17 mouse cellular contexts compared by ENCODE assay signal in genomic region chr17:13715511-13715910, GRCm38 (mm10). TPM values are rescaled to one million over a fixed set of nuclear protein-coding genes. Genes with fewer than 3 reads are reported as not detected.
DNase-seq lines count a peak whose midpoint lies in the region; ATAC-seq and TF ChIP-seq lines count a peak whose summit lies in the region.
"Had no signal": no experiment of that assay in that cellular context is flagged by ENCODE, and none has a peak within 500 bp of the region (broad histone marks: within the 10 kb centered on the region; RNA-seq: fewer than 3 reads in every experiment).

No protein-coding gene starts in this region.

- no peak overlapping the region for H3K9ac ChIP-seq in intestine, embryonic 14.5 days (ENCODE audit: low read length)
- no peak overlapping the region for H3K9ac ChIP-seq in intestine, postnatal 0 days (ENCODE audit: low read depth, low read length)
- H3K9ac ChIP-seq: heart, embryonic 13.5 days; hindbrain, embryonic 12.5 days had no signal

- no peaks in the 10 kb centered on the region for H3K36me3 ChIP-seq in intestine, embryonic 14.5 days (ENCODE audit: control insufficient read depth, insufficient read depth, low read length)
- H3K36me3 ChIP-seq in intestine, postnatal 0 days (ENCODE audit: control insufficient read depth, insufficient read depth) = no peaks in the 10 kb centered on the region
- no peaks in the 10 kb centered on the region for H3K36me3 ChIP-seq in kidney, adult 2 months (ENCODE audit: control insufficient read depth, insufficient read depth, low read length)
- H3K36me3 ChIP-seq: heart, embryonic 13.5 days; hindbrain, embryonic 12.5 days had no signal

- no peak overlapping the region for H3K27ac ChIP-seq in intestine, embryonic 14.5 days (ENCODE audit: low read depth)
- no peak overlapping the region for H3K27ac ChIP-seq in intestine, postnatal 0 days (ENCODE audit: low read depth, low read length)
- H3K27ac ChIP-seq in kidney, adult 2 months (ENCODE audit: insufficient read depth, low read depth, low read length) = no peak overlapping the region
- H3K27ac ChIP-seq: heart, embryonic 13.5 days; hindbrain, embryonic 12.5 days had no signal

- no peak overlapping the region for H3K4me3 ChIP-seq in intestine, embryonic 14.5 days (ENCODE audit: low read depth, low read length)
- H3K4me3 ChIP-seq in intestine, postnatal 0 days (ENCODE audit: low read depth, low read length) = no peak overlapping the region
- H3K4me3 ChIP-seq in kidney, adult 2 months (ENCODE audit: insufficient read depth, low read depth, low read length) = no peak overlapping the region
- H3K4me3 ChIP-seq: heart, embryonic 13.5 days; hindbrain, embryonic 12.5 days; megakaryocyte, embryonic 14.5 days had no signal

- H3K4me2 ChIP-seq in intestine, embryonic 14.5 days (ENCODE audit: low read length) = no peak overlapping the region
- no peak overlapping the region for H3K4me2 ChIP-seq in intestine, postnatal 0 days (replicated peaks; ENCODE audit: low read depth)
- H3K4me2 ChIP-seq: heart, embryonic 13.5 days; hindbrain, embryonic 12.5 days had no signal

- no peaks in the 10 kb centered on the region for H3K4me1 ChIP-seq in intestine, embryonic 14.5 days (replicated peaks; ENCODE audit: control insufficient read depth, insufficient read depth, low read length)
- no peaks in the 10 kb centered on the region for H3K4me1 ChIP-seq in intestine, postnatal 0 days (replicated peaks; ENCODE audit: control insufficient read depth, insufficient read depth, low read length)
- peaks cover 9% of the 10 kb centered on the region; the same call in 1 of the 2 replicates for H3K4me1 ChIP-seq in kidney, adult 2 months (ENCODE audit: control insufficient read depth, insufficient read depth, low read length)

- 60% methylated on average over 9 of the region's 9 CpGs for WGBS in intestine, embryonic 14.5 days
- 76% methylated on average over 9 of the region's 9 CpGs for WGBS in intestine, postnatal 0 days
- WGBS in kidney, adult 2 months = 90% methylated on average over 9 of the region's 9 CpGs

- DNase-seq in intestine, embryonic 14.5 days (ENCODE audit: low spot score) = no peak
- DNase-seq in thymus, postnatal 14 days = peak; percentile 9
- no peak for DNase-seq in thymus, postnatal 36 days
- no peak for DNase-seq in cerebellum, postnatal 14 days
- no peak for DNase-seq in kidney, adult 2 months
- DNase-seq: cerebellum, postnatal 10 days; gastrocnemius, postnatal 36 days; kidney, adult 9 months; kidney, postnatal 4 days; right cerebral cortex, postnatal 4 days had no signal

- no peak for TF ChIP-seq CTCF in intestine, postnatal 0 days (IDR thresholded peaks at IDR 0.05; ENCODE audit: low read depth)
- no peak for TF ChIP-seq CTCF in kidney, adult 2 months (conservative IDR thresholded peaks at IDR 0.05; ENCODE audit: insufficient read depth, insufficient read length, low read depth, low read length)

- peak; percentile 22; the same call in 1 of the 2 replicates for ATAC-seq in intestine, embryonic 14.5 days (replicated peaks; ENCODE audit: low FRiP score, low TSS enrichment, low read depth)
- ATAC-seq in intestine, postnatal 0 days = no peak
- peak; percentile 85 for ATAC-seq in megakaryocyte, adult 5-6 weeks (ENCODE audit: poor library complexity, severe bottlenecking)
- ATAC-seq: activated CD4-positive, CD25-positive, alpha-beta regulatory T cell, adult 4 months had no signal

- no peaks in the 10 kb centered on the region for H3K9me3 ChIP-seq in intestine, embryonic 14.5 days (ENCODE audit: control insufficient read depth, low read length)
- no peaks in the 10 kb centered on the region for H3K9me3 ChIP-seq in intestine, postnatal 0 days (ENCODE audit: control insufficient read depth)
- H3K9me3 ChIP-seq: heart, embryonic 13.5 days; hindbrain, embryonic 12.5 days had no signal

- no peaks in the 10 kb centered on the region for H3K27me3 ChIP-seq in intestine, embryonic 14.5 days (replicated peaks; ENCODE audit: control insufficient read depth, insufficient read depth, low read length)
- H3K27me3 ChIP-seq in intestine, postnatal 0 days (replicated peaks; ENCODE audit: control insufficient read depth, insufficient read depth, low read length) = no peaks in the 10 kb centered on the region
- no peaks in the 10 kb centered on the region for H3K27me3 ChIP-seq in kidney, adult 2 months (replicated peaks; ENCODE audit: control insufficient read depth, insufficient read depth, low read length)
- H3K27me3 ChIP-seq: CH12.LX; heart, embryonic 13.5 days; hindbrain, embryonic 12.5 days had no signal

- TF ChIP-seq POLR2A in kidney, adult 2 months (IDR thresholded peaks at IDR 0.05; ENCODE audit: low read depth, low read length) = no peak

RNA-seq across cellular contexts. Expression of gene Afdn, which starts 44.8 kb away (rescaled TPM):
- 75.1 and 86.2 TPM in 2 replicates for polyA plus RNA-seq in intestine, embryonic 14.5 days (2014; fragmentation: Nextera tagmentation; extraction: Ambion mirVana)
- 67.1 and 80.7 TPM in 2 replicates for polyA plus RNA-seq in intestine, postnatal 0 days (2015; fragmentation: Nextera tagmentation; extraction: Ambion mirVana)
- total RNA-seq in megakaryocyte, adult 5-6 weeks (2015) = 14.1 and 15.3 TPM in 2 replicates
- 22.6 and 29.1 TPM in 2 replicates for total RNA-seq in megakaryocyte, adult 5-6 weeks (2017)
- polyA plus RNA-seq in kidney, adult 2 months (2012; rRNA removed) = 35.1 and 42.3 TPM in 2 replicates

RNA-seq across cellular contexts. Expression of gene Tcte2, which starts 46.1 kb away (rescaled TPM):
- 3.4 and 5.2 TPM in 2 replicates for polyA plus RNA-seq in intestine, embryonic 14.5 days (2014; fragmentation: Nextera tagmentation; extraction: Ambion mirVana)
- 1.1 and 1.4 TPM in 2 replicates for polyA plus RNA-seq in intestine, postnatal 0 days (2015; fragmentation: Nextera tagmentation; extraction: Ambion mirVana)
- not detected in 2 replicates for total RNA-seq in megakaryocyte, adult 5-6 weeks (2015)
- not detected in 2 replicates for total RNA-seq in megakaryocyte, adult 5-6 weeks (2017)
- 4.3 and 5.1 TPM in 2 replicates for polyA plus RNA-seq in kidney, adult 2 months (2012; rRNA removed)
- polyA plus RNA-seq: activated CD4-positive, CD25-positive, alpha-beta regulatory T cell, adult 4 months had no signal
